Mouse (Mus musculus) splenic B cell, adult 2 months (primary cell): Measurements from ENCODE around the gene Uggt1.

Experiments
- DNase-seq: peaks from one replicate; pipeline ENCODE4 v3.0.0-alpha.2; 2011; ENCODE audit warnings: low read depth, low spot score
- H3K27me3 ChIP-seq: 2 replicates; pipeline ENCODE4 v1.6.1; 2012; ENCODE audit warnings: mild to moderate bottlenecking, low read length, moderate library complexity, mixed read lengths; ENCODE audit not compliant: control insufficient read depth, poor library complexity, insufficient read depth, severe bottlenecking
- H3K36me3 ChIP-seq: 2 replicates; pipeline ENCODE4 v1.6.1; 2012; ENCODE audit warnings: mild to moderate bottlenecking, low read length, moderate library complexity, mixed read lengths; ENCODE audit not compliant: control insufficient read depth, poor library complexity, insufficient read depth, severe bottlenecking

Gene Uggt1

GRCm38 (mm10) chr1:36129881-36130280 lies 114.6 kb downstream of the Uggt1 start:
- DNase-seq: no peak
- no peaks in the 10 kb centered on the region for H3K36me3 ChIP-seq
- H3K27me3 ChIP-seq: no peaks in the 10 kb centered on the region

GRCm38 (mm10) chr1:36129126-36129525 lies 115.4 kb downstream of the Uggt1 start:
- Histone ChIP-seq H3K36me3 (no peaks in the 10 kb centered on the region), H3K27me3 (no peaks in the 10 kb centered on the region)
- peak; percentile 54 for DNase-seq

- no peaks in the 10 kb centered on the region for H3K27me3 ChIP-seq
- DNase-seq: no peak
- no peaks in the 10 kb centered on the region for H3K36me3 ChIP-seq
These were observed 119.4 kb downstream of the Uggt1 start for GRCm38 (mm10) chr1:36125076-36125475.

- DNase-seq: no peak
- no peaks in the 10 kb centered on the region for H3K36me3 ChIP-seq
- H3K27me3 ChIP-seq: no peaks in the 10 kb centered on the region
These were observed 123.3 kb downstream of the Uggt1 start for GRCm38 (mm10) chr1:36121172-36121571.

GRCm38 (mm10) chr1:36119426-36119825 lies 125.1 kb downstream of the Uggt1 start:
- Histone ChIP-seq H3K27me3 (no peaks in the 10 kb centered on the region), H3K36me3 (no peaks in the 10 kb centered on the region)
- no peak for DNase-seq

GRCm38 (mm10) chr1:36118958-36119357 lies 125.6 kb downstream of the Uggt1 start:
- Histone ChIP-seq H3K27me3 (no peaks in the 10 kb centered on the region), H3K36me3 (no peaks in the 10 kb centered on the region)
- DNase-seq: no peak

GRCm38 (mm10) chr1:36118061-36118685 lies 126.3 kb downstream of the Uggt1 start:
- no peaks in the 10 kb centered on the region for H3K27me3 ChIP-seq
- no peak for DNase-seq
- no peaks in the 10 kb centered on the region for H3K36me3 ChIP-seq

- Histone ChIP-seq H3K27me3 (no peaks in the 10 kb centered on the region), H3K36me3 (no peaks in the 10 kb centered on the region)
- no peak for DNase-seq
These were observed 128.0 kb downstream of the Uggt1 start for GRCm38 (mm10) chr1:36116488-36116887.

- H3K36me3 ChIP-seq: no peaks in the 10 kb centered on the region
- DNase-seq: no peak
- no peaks in the 10 kb centered on the region for H3K27me3 ChIP-seq
These were observed 129.7 kb downstream of the Uggt1 start for GRCm38 (mm10) chr1:36114844-36115243.

- Histone ChIP-seq H3K36me3 (no peaks in the 10 kb centered on the region), H3K27me3 (no peaks in the 10 kb centered on the region)
- DNase-seq: no peak
These were observed 130.8 kb downstream of the Uggt1 start for GRCm38 (mm10) chr1:36113670-36114069.

- DNase-seq: no peak
- H3K36me3 ChIP-seq: no peaks in the 10 kb centered on the region
- H3K27me3 ChIP-seq: no peaks in the 10 kb centered on the region
These were observed 131.9 kb downstream of the Uggt1 start for GRCm38 (mm10) chr1:36112665-36113064.

GRCm38 (mm10) chr1:36109987-36110386 lies 134.5 kb downstream of the Uggt1 start:
- peaks cover 1% of the 10 kb centered on the region; the same call in 1 of the 2 replicates for H3K36me3 ChIP-seq
- no peak for DNase-seq
- H3K27me3 ChIP-seq: no peaks in the 10 kb centered on the region

- Histone ChIP-seq H3K36me3 (peaks cover 1% of the 10 kb centered on the region; the same call in 1 of the 2 replicates), H3K27me3 (no peaks in the 10 kb centered on the region)
- no peak for DNase-seq
These were observed 138.4 kb downstream of the Uggt1 start for GRCm38 (mm10) chr1:36105917-36106706.

GRCm38 (mm10) chr1:36100371-36100770 lies 144.1 kb downstream of the Uggt1 start:
- DNase-seq: no peak
- Histone ChIP-seq H3K36me3 (no peaks in the 10 kb centered on the region; the same call in none of the 2 replicates), H3K27me3 (no peaks in the 10 kb centered on the region)

GRCm38 (mm10) chr1:36098432-36098831 lies 146.1 kb downstream of the Uggt1 start:
- DNase-seq: no peak
- H3K36me3 ChIP-seq: peaks cover 3% of the 10 kb centered on the region; the same call in 1 of the 2 replicates
- H3K27me3 ChIP-seq: no peaks in the 10 kb centered on the region
